Mouse (Mus musculus) left cerebral cortex, postnatal 4 days (tissue): ENCODE results near the gene Mien1. TPM values are rescaled to one million over a fixed set of nuclear protein-coding genes. Genes with fewer than 3 reads are reported as not detected.

ENCODE experiments used
- DNase-seq: peaks from one replicate; pipeline ENCODE4 v3.0.0-alpha.2; 2022
- intact Hi-C: fragments of 180-260 bp; cut with DNase I; formaldehyde crosslinking; loops from one replicate; pipeline ENCODE4 v1.15.1; 2025
- total RNA-seq, 2 experiments: library from RNA; stranded (reverse); gene quantifications; 2 replicates each; pipeline ENCODE4 v1.2.3; 2021

Mien1 gene
- 100 to 1,000 TPM; 111 to 118 TPM for total RNA-seq

DNA sequence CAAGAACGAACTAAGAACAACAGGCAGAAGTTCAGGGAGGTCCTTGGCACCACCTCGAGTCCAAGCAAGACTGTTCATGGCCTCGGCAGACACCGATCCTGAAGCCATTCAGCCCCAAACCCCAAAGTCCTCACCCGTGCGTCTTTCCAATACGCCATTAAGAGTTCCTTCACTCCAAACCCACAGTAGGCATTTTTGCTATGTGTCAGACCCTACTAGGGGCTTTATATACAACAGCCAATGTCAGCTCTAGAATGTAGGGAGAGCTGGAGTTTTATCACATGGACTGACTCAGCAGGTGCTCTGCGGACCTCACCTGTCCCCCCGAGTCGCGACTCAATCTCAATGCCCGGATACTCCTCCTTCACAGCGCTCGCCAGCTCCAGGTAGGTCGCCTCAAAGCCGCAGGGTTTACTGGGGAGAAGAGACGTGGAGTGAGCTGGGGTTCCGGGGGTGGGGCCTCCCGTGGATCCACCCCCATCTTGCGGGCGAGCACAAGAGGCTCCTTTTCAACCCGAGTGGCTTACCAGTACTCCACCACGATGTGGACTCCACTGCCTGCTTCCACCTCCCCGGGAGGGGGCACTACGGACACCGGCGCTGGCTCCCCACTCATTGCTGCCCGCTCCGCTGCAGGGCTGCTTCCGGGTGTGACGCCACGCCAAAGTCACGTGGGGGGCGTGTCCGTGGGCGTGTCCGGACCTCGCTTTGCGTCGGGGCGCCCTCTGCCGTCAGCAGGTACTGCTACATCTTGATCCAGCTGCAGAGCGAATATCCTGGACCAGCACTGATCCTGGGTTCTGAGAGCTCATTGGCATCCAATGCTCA, at the start of gene Mien1:
Gene Mien1, minus strand, starts transcription at position 661 of the 828 bp plus-strand sequence.
- peak; percentile 97 for DNase-seq
- intact Hi-C loops, result no loop called here

GRCm38 (mm10) chr11:98487526-98488040, 48.8 kb upstream of the Mien1 start:
- intact Hi-C loops, result no loop called here
- no peak for DNase-seq

DNA sequence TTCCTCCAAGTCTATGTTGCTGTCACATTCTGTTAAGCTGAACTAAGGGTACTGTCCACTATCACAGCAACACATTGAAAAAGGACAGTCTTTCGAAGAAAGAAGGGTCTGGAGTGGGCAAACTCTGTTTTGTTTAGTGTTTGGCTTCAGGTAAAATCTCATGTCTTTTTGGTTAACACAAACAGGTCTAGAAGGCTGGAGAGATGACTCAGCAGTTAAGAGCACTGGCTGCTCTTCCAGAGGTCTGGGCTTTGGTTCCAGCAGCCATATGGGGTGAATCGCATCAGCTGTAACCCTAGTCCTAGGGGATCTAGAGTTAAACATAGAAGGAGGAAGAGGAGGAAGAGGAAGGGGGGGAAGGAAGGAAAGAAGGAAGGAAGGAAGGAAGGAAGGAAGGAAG, 47.0 kb upstream of the Mien1 start:
- no peak for DNase-seq
- intact Hi-C loops, result no loop called here

- intact Hi-C loops, result no loop called here
- DNase-seq, result no peak
Measured at GRCm38 (mm10) chr11:98482067-98482466, 43.3 kb upstream of the Mien1 start.

DNA sequence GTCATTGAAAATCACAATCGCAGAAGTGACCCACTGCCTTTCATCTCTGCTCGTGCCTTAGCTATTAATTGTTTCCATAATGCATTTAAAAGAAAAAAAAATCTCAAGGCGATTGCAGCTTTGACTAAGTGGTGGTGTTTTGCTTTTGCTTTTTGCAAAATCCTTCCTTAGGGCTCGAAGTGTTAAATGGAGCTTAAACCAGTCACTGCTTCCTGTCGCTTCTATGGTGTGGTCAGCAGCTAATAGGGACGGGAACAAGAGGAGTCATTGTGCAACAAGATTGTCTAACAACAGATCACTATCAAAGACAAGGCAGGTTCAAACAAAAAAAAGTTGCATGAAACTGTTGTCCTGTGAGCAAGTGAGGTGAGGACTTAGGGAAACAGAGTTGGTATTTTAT, 42.4 kb upstream of the Mien1 start:
- no peak for DNase-seq
- intact Hi-C loops, result no loop called here

GRCm38 (mm10) chr11:98479940-98480497, 41.2 kb upstream of the Mien1 start:
- DNase-seq, result no peak
- intact Hi-C loops, result no loop called here

GRCm38 (mm10) chr11:98479026-98479939, 40.5 kb upstream of the Mien1 start:
- DNase-seq, result no peak
- intact Hi-C loops, result no loop called here

DNA sequence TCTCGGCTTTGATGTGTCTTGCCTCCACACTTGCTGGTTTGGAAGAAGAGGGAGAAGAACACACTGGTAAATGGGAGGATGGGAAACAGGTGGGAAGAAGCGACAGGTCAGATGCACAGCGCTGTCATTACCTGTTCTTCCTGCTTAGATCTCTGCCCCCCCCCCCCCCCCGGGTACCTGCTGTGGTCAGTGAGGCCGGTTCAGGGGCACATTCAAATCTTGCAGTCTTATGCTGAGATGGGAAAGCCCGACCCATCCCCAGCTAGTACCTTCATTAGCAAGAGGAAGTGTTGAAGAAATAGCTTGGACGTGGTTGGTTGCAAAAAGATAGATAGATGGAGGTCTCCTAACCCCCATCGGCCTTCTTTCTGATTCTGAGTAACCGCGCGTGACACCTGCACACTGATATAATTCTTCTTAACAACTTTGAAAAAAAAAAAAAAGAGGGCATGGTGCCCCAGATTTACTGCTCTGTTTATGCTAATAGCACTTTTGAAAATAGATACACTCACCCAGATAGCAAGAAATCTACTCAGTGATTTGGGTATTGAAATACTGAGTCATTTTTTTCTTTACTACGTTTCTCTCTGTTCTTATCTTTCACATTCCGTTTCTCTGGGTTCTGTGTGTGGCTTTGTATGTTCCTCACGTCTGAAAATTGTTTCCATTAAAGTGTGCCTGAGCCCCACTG, 38.4 kb upstream of the Mien1 start:
- intact Hi-C loops, result no loop called here
- no peak for DNase-seq

DNA sequence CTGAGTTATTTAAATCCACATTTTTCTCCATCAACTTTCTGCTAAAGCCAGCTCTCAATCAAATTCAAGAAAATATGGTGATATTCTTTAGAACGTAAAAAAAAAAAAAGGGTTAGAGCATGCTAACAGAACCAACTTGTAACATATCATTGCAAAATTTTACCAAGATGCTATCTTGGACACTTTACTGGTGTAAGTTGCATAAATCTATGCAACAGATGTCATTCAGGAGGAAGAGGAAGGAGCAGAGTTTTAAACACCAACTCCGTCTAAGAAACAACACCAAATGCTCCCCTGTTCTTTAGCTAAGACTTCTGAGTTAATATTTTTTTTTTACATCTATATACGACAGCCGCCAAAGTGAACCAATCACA, 37.6 kb upstream of the Mien1 start:
- intact Hi-C loops, result no loop called here
- no peak for DNase-seq

GRCm38 (mm10) chr11:98475630-98476433, 37.0 kb upstream of the Mien1 start:
- DNase-seq, result no peak
- intact Hi-C loops, result no loop called here

- DNase-seq, result no peak
- intact Hi-C loops, result no loop called here
Measured at GRCm38 (mm10) chr11:98474967-98475366, 36.2 kb upstream of the Mien1 start.

DNA sequence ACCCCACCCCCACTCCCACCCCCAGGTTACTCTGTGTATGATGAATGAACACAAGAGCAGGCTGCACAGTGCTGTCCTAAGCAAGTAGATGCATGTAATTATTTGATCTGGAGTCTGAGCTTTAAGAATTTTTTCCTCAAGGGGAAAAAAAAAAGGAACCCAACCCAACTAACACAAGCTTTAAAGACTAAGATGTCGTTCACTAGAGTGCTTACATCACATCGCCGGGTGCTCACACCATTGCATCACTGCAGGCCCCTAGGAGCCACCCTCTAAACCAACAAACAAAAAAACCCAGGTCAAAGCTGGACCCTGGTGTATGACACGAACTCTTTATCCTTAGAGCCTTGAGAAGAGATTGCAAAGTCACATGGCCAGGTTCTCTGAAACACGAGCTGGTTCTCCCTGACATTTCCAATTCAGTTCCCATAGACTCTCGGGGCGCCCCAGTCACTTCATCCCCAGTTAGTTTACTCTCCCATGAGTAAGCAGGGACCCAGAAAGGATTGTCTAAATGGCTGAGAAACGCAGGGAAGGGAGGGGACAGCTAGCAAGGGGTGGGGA, 35.2 kb upstream of the Mien1 start:
- no peak for DNase-seq
- intact Hi-C loops, result no loop called here

DNA sequence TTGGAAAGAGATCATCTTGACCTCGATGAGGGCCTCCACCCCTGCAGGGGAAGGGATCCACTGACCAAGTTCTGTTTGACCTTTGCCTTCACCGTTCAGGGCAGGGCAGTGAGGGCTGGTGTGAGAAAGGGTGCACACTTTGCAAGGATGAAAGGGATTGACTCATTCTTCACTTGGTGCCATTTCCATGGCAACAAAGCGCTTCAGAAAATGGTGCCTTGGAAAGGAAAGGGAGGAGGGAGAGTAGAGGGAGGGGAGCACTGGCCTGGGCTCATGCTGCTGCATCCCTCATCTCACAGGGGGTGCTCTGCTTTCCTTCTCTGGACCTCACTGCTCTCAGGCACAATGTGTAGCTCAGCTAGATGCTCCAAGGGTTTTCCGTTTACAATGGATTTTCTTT, 33.9 kb upstream of the Mien1 start:
- intact Hi-C loops, result no loop called here
- no peak for DNase-seq

- intact Hi-C loops, result no loop called here
- DNase-seq, result no peak
Measured at GRCm38 (mm10) chr11:98470795-98471194, 32.0 kb upstream of the Mien1 start.

GRCm38 (mm10) chr11:98469761-98470714, 31.2 kb upstream of the Mien1 start:
- no peak for DNase-seq
- intact Hi-C loops, result no loop called here

DNA sequence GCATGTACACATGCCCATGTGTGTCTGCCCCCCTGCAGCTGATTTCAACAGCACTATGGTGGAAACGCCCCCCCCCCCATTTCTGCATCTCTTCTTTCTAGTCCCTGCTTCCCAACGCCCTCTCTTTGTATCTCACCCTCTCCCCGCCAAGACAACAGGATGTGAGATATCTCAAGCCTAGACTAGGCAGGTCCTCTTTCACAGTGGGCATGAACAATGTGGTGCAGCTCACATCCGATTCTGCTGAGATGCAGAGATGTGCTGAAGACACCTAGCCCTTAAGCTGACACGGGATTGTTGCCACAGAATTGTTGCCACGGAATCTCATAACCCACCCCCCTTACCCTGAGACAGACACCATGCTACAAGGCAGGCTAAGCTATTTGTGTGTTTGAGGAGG, 25.7 kb upstream of the Mien1 start:
- intact Hi-C loops, result no loop called here

DNA sequence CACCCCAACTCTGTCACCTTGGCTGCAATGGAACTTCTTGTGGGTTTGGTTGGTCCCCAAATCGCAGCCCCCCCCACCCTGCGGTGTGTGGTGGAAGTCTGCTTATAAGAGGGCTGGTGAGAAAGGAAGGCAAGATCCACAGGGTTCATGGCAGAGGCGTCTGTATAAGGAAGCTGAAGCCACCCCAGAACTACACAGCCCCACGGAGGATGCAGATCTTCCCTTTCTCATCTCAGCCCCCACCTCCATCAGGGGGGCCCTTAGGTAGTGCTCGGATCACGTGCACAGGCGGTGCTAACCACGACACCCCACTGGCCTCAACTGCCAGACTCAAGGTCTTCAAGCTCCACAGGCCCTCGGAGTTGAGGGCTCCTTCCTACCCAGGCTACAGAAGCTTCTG, 25.1 kb upstream of the Mien1 start:
- DNase-seq, result no peak
- intact Hi-C loops, result no loop called here

More for the DNA sequence above, 25.7 kb upstream of the Mien1 start:
- no peak for DNase-seq

GRCm38 (mm10) chr11:98462255-98462654, 23.5 kb upstream of the Mien1 start:
- intact Hi-C loops, result no loop called here
- no peak for DNase-seq
